Mouse (Mus musculus): Measurements from ENCODE around the gene Gm20547. TPM values are rescaled to one million over a fixed set of nuclear protein-coding genes. Genes with fewer than 3 reads are reported as not detected.

Gm20547 gene
- total and polyA plus RNA-seq, 3 experiments: 0.03 TPM; not detected in 2

- peak; percentile 30; the same call in 1 of the 2 replicates for TF ChIP-seq CHD2 (IDR thresholded peaks at IDR 0.05; ENCODE audit: low read length)
- no peak for TF ChIP-seq TAL1 (IDR thresholded peaks at IDR 0.05; ENCODE audit: low read length)
- TF ChIP-seq MYC (IDR thresholded peaks at IDR 0.05; ENCODE audit: low read depth, low read length): peak; percentile 40; the same call in 1 of the 2 replicates
- peak; percentile 31 to 49; a peak in 1 of 4 replicates for TF ChIP-seq EP300 (IDR thresholded peaks at IDR 0.05; ENCODE audit: low read depth in 1 of 2, low read length in 2 of 2)
- TF ChIP-seq HCFC1 (IDR thresholded peaks at IDR 0.05; ENCODE audit: low read depth, low read length): peak; percentile 78
- no peak for TF ChIP-seq USF1 (IDR thresholded peaks at IDR 0.05; ENCODE audit: low read depth, low read length)
Measured at GRCm38 (mm10) chr17:34897373-34898159, 15.7 kb upstream of the Gm20547 start (continued).

- Histone ChIP-seq H3K79me2 (ENCODE audit: control insufficient read depth, insufficient read depth, low read length, poor library complexity) (peaks cover 34% of the 10 kb centered on the region), H3K27me3 (ENCODE audit: control insufficient read depth in 1 of 2, insufficient read depth in 2 of 2, low read length in 2 of 2) (no peaks in the 10 kb centered on the region), H3K4me3 (ENCODE audit: control insufficient read depth in 1 of 2, insufficient read depth in 1 of 2, low read depth in 2 of 2, low read length in 2 of 2) (no peak overlapping the region), H3K9me3 (replicated peaks; ENCODE audit: insufficient read depth, low read length) (no peaks in the 10 kb centered on the region), H3K4me1 (ENCODE audit: control insufficient read depth in 1 of 2, insufficient read depth in 2 of 2, low read length in 2 of 2) (peaks cover 0 to 21% of the 10 kb centered on the region in 2 experiments; a peak in 3 of 4 replicates), H3K36me3 (ENCODE audit: control insufficient read depth in 1 of 2, insufficient read depth in 2 of 2, low read length in 2 of 2) (peaks cover 0 to 17% of the 10 kb centered on the region in 2 experiments; a peak in 2 of 4 replicates), H3K27ac (ENCODE audit: control insufficient read depth, low read depth, low read length) (no peak overlapping the region), H3K9ac (ENCODE audit: control insufficient read depth, low read depth, low read length, poor library complexity, severe bottlenecking) (no peak overlapping the region)
- DNase-seq (ENCODE audit: low read depth, low spot score): peak; percentile 37
- no peak for TF ChIP-seq MAZ (IDR thresholded peaks at IDR 0.05; ENCODE audit: low read depth, low read length)
- TF ChIP-seq POLR2AphosphoS2 (IDR thresholded peaks at IDR 0.05; ENCODE audit: low read length): peak; percentile 41; the same call in 1 of the 2 replicates
- no peak for TF ChIP-seq GATA1 (IDR thresholded peaks at IDR 0.05; ENCODE audit: low read depth, low read length)
- TF ChIP-seq ZNF384 (IDR thresholded peaks at IDR 0.05; ENCODE audit: low read depth, low read length): no peak
- TF ChIP-seq MAFK (IDR thresholded peaks at IDR 0.05; ENCODE audit: borderline replicate concordance, low read depth, low read length): no peak
- TF ChIP-seq SIN3A (IDR thresholded peaks at IDR 0.05; ENCODE audit: low read length): 0 out of 2 replicates have a peak, but pooled peaks have one; percentile 18
- no peak for TF ChIP-seq CHD2 (IDR thresholded peaks at IDR 0.05; ENCODE audit: low read length)
- no peak for TF ChIP-seq ZMIZ1 (IDR thresholded peaks at IDR 0.05; ENCODE audit: low read depth, low read length)
Measured at GRCm38 (mm10) chr17:34896366-34896765, 14.5 kb upstream of the Gm20547 start.

DNA sequence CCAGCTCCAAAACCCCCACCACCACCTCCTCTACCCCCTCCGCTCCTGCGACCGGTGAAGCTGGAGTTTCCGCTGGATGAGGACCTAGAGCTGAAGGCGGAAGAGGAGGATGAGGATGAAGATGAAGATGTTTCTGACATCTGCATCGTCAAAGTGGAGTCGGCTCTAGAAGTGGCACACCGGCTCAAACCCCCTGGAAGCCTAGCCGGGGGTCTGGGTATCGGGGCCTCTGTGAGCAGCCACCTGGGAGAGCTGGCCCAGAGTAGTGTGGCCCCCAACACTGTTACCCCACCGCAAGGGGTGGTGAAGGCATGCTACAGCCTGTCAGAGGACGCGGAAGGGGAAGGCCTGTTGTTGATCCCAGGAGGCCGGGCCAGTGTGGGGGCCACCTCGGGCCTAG is 13.9 kb upstream of the Gm20547 start:
- H3K27me3 ChIP-seq (ENCODE audit: control insufficient read depth in 1 of 2, insufficient read depth in 2 of 2, low read length in 2 of 2): no peaks in the 10 kb centered on the region
- peaks cover 0 to 18% of the 10 kb centered on the region in 2 experiments; a peak in 3 of 4 replicates for H3K4me1 ChIP-seq (ENCODE audit: control insufficient read depth in 1 of 2, insufficient read depth in 2 of 2, low read length in 2 of 2)
- peaks cover 0 to 17% of the 10 kb centered on the region in 2 experiments; a peak in 2 of 4 replicates for H3K36me3 ChIP-seq (ENCODE audit: control insufficient read depth in 1 of 2, insufficient read depth in 2 of 2, low read length in 2 of 2)
- H3K79me2 ChIP-seq (ENCODE audit: control insufficient read depth, insufficient read depth, low read length, poor library complexity): peaks cover 34% of the 10 kb centered on the region
- no peak for TF ChIP-seq EP300 (IDR thresholded peaks at IDR 0.05; ENCODE audit: low read depth in 1 of 2, low read length in 2 of 2)
- no peak for TF ChIP-seq MAFK (IDR thresholded peaks at IDR 0.05; ENCODE audit: borderline replicate concordance, low read depth, low read length)
- TF ChIP-seq ETS1 (IDR thresholded peaks at IDR 0.05; ENCODE audit: low read depth, low read length): no peak
- no peak for TF ChIP-seq SMC3 (IDR thresholded peaks at IDR 0.05; ENCODE audit: low read depth, low read length)
- TF ChIP-seq ZNF384 (IDR thresholded peaks at IDR 0.05; ENCODE audit: low read depth, low read length): no peak
- no peak for TF ChIP-seq USF2 (IDR thresholded peaks at IDR 0.05; ENCODE audit: borderline replicate concordance in 1 of 2, insufficient read depth in 1 of 2, low read depth in 1 of 2, low read length in 2 of 2)
- no peak for TF ChIP-seq MAX (IDR thresholded peaks at IDR 0.05; ENCODE audit: low read length)
- TF ChIP-seq MEF2A (IDR thresholded peaks at IDR 0.05; ENCODE audit: extremely low read depth, insufficient replicate concordance, low read depth, low read length, poor library complexity, severe bottlenecking): no peak
- TF ChIP-seq POLR2A (IDR thresholded peaks at IDR 0.05; ENCODE audit: control insufficient read depth in 1 of 2, insufficient read depth in 1 of 2, low read depth in 1 of 2, low read length in 2 of 2, poor library complexity in 1 of 2): no peak
- TF ChIP-seq NELFE (IDR thresholded peaks at IDR 0.05; ENCODE audit: low read depth, low read length): no peak
- no peak for TF ChIP-seq ZC3H11A (IDR thresholded peaks at IDR 0.05; ENCODE audit: low read depth, low read length)
- TF ChIP-seq TCF12 (IDR thresholded peaks at IDR 0.05; ENCODE audit: low read depth, low read length): no peak
- TF ChIP-seq MXI1 (IDR thresholded peaks at IDR 0.05; ENCODE audit: low read depth, low read length): no peak
- no peak for TF ChIP-seq TBP (IDR thresholded peaks at IDR 0.05; ENCODE audit: low read depth, low read length)
- no peak for TF ChIP-seq MAZ (IDR thresholded peaks at IDR 0.05; ENCODE audit: low read depth, low read length)
- TF ChIP-seq HCFC1 (IDR thresholded peaks at IDR 0.05; ENCODE audit: low read depth, low read length): no peak
- TF ChIP-seq TAL1 (IDR thresholded peaks at IDR 0.05; ENCODE audit: low read length): no peak
- TF ChIP-seq JUND (IDR thresholded peaks at IDR 0.05; ENCODE audit: low read depth, low read length): no peak
- no peak for TF ChIP-seq CHD2 (IDR thresholded peaks at IDR 0.05; ENCODE audit: low read length)
- H3K9me3 ChIP-seq (replicated peaks; ENCODE audit: insufficient read depth, low read length): no peaks in the 10 kb centered on the region
- H3K9ac ChIP-seq (ENCODE audit: control insufficient read depth, low read depth, low read length, poor library complexity, severe bottlenecking): no peak overlapping the region
- H3K4me3 ChIP-seq (ENCODE audit: control insufficient read depth in 1 of 2, insufficient read depth in 1 of 2, low read depth in 2 of 2, low read length in 2 of 2): no peak overlapping the region
- no peak for DNase-seq (ENCODE audit: low read depth, low spot score)
- no peak overlapping the region for H3K27ac ChIP-seq (ENCODE audit: control insufficient read depth, low read depth, low read length)

All from MEL (cell line).